Mouse (Mus musculus): Measurements from ENCODE around the gene Plac8. TPM values are rescaled to one million over a fixed set of nuclear protein-coding genes. Genes with fewer than 3 reads are reported as not detected.

Gene Plac8
- polyA plus RNA-seq, 1 experiment from 2014 or later = 8.2 TPM

DNA sequence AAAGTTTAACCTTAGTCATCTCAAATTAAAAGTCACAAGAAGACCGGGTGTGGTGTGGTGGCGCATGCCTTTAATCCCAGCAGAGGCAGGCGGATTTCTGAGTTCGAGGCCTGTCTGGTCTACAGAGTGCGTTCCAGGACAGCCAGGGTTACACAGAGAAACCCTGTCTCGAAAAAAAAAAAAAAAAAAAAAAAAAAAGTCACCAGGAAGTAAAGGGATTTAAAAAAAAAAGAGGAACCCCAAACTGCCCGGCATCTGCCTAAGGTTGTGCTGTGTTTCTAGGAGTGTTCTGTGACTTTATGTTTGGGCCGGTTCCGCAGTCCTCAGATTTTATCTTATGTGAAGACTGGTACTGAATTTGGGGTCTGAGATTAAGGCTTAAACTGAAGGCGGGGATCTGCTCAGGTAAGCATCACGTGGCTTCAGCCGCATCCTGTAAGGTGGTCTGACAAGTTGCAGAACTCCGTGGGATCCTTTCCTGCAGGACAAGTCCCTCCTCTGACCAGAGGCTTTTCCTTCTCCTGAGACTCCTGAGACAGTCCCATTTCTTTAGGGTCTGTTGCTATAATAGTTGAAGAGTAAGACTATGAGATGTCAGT is 1.9 kb downstream of the Plac8 start:
- no peak overlapping the region for H3K4me3 ChIP-seq (ENCODE audit: low read depth, low read length)
- H3K36me3 ChIP-seq (ENCODE audit: control insufficient read depth, insufficient read depth, low read length) = no peaks in the 10 kb centered on the region
- H3K4me1 ChIP-seq (ENCODE audit: control insufficient read depth, insufficient read depth, low read length) = peaks cover 12% of the 10 kb centered on the region; the same call in 1 of the 2 replicates
- no peak overlapping the region for H3K9ac ChIP-seq (ENCODE audit: low read depth, low read length)
- H3K27ac ChIP-seq (ENCODE audit: low read depth, low read length) = no peak overlapping the region
- H3K4me2 ChIP-seq = peak overlapping the region; percentile 51
- no peak for ATAC-seq (replicated peaks; ENCODE audit: insufficient number of reproducible peaks, low FRiP score, low TSS enrichment)
- no peaks in the 10 kb centered on the region for H3K27me3 ChIP-seq (ENCODE audit: control insufficient read depth, insufficient read depth, low read length)
- H3K9me3 ChIP-seq (replicated peaks; ENCODE audit: control insufficient read depth, low read length) = no peaks in the 10 kb centered on the region
- 60% methylated on average over 13 of the region's 13 CpGs for WGBS (ENCODE audit: insufficient replicate concordance)

GRCm38 (mm10) chr5:100569250-100569934 is 2.7 kb downstream of the Plac8 start:
- 68% methylated on average over 18 of the region's 18 CpGs for WGBS (ENCODE audit: insufficient replicate concordance)
- no peaks in the 10 kb centered on the region for H3K36me3 ChIP-seq (ENCODE audit: control insufficient read depth, insufficient read depth, low read length)
- no peak overlapping the region for H3K4me2 ChIP-seq
- H3K4me3 ChIP-seq (ENCODE audit: low read depth, low read length) = no peak overlapping the region
- ATAC-seq (replicated peaks; ENCODE audit: insufficient number of reproducible peaks, low FRiP score, low TSS enrichment) = no peak
- H3K27ac ChIP-seq (ENCODE audit: low read depth, low read length) = no peak overlapping the region
- H3K4me1 ChIP-seq (ENCODE audit: control insufficient read depth, insufficient read depth, low read length) = peaks cover 12% of the 10 kb centered on the region; the same call in 1 of the 2 replicates
- no peak overlapping the region for H3K9ac ChIP-seq (ENCODE audit: low read depth, low read length)
- H3K9me3 ChIP-seq (replicated peaks; ENCODE audit: control insufficient read depth, low read length) = no peaks in the 10 kb centered on the region
- H3K27me3 ChIP-seq (ENCODE audit: control insufficient read depth, insufficient read depth, low read length) = no peaks in the 10 kb centered on the region

- Histone ChIP-seq H3K36me3 (ENCODE audit: control insufficient read depth, insufficient read depth, low read length) (no peaks in the 10 kb centered on the region), H3K9me3 (replicated peaks; ENCODE audit: control insufficient read depth, low read length) (no peaks in the 10 kb centered on the region), H3K4me3 (ENCODE audit: low read depth, low read length) (no peak overlapping the region), H3K27me3 (ENCODE audit: control insufficient read depth, insufficient read depth, low read length) (no peaks in the 10 kb centered on the region), H3K9ac (ENCODE audit: low read depth, low read length) (no peak overlapping the region), H3K4me2 (no peak overlapping the region), H3K4me1 (ENCODE audit: control insufficient read depth, insufficient read depth, low read length) (peaks cover 12% of the 10 kb centered on the region; the same call in 1 of the 2 replicates), H3K27ac (ENCODE audit: low read depth, low read length) (no peak overlapping the region)
- 74% methylated on average over 3 of the region's 3 CpGs for WGBS (ENCODE audit: insufficient replicate concordance)
- ATAC-seq (replicated peaks; ENCODE audit: insufficient number of reproducible peaks, low FRiP score, low TSS enrichment) = no peak
Observed at GRCm38 (mm10) chr5:100568802-100569201, 3.2 kb downstream of the Plac8 start.

DNA sequence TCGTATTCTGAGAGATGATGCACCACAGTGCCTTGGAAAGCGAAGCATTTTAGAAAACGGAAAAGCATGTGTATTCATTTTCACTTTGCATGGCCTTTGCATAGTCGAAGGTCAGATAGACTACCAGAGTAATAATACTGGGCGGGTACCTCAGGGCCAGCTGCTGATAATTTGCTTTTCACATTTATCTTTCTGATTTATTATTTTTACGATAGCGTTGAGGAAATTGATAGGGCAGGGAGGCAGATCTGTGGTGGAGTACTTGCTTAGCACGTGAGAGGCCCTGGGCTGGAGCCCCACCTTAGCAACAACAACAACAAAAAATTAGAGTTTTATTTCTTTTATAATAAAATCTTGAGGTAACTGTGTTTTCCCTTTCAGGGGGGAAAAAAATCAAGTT is 3.9 kb downstream of the Plac8 start:
- ATAC-seq (replicated peaks; ENCODE audit: insufficient number of reproducible peaks, low FRiP score, low TSS enrichment) = no peak

GRCm38 (mm10) chr5:100567258-100568032 is 4.6 kb downstream of the Plac8 start:
- Histone ChIP-seq H3K27ac (ENCODE audit: low read depth, low read length) (no peak overlapping the region), H3K36me3 (ENCODE audit: control insufficient read depth, insufficient read depth, low read length) (no peaks in the 10 kb centered on the region), H3K4me2 (no peak overlapping the region), H3K4me3 (ENCODE audit: low read depth, low read length) (no peak overlapping the region), H3K27me3 (ENCODE audit: control insufficient read depth, insufficient read depth, low read length) (no peaks in the 10 kb centered on the region), H3K9ac (ENCODE audit: low read depth, low read length) (no peak overlapping the region), H3K9me3 (replicated peaks; ENCODE audit: control insufficient read depth, low read length) (no peaks in the 10 kb centered on the region), H3K4me1 (ENCODE audit: control insufficient read depth, insufficient read depth, low read length) (peaks cover 12% of the 10 kb centered on the region; the same call in 1 of the 2 replicates)
- ATAC-seq (replicated peaks; ENCODE audit: insufficient number of reproducible peaks, low FRiP score, low TSS enrichment) = no peak
- WGBS (ENCODE audit: insufficient replicate concordance) = 69% methylated on average over 13 of the region's 13 CpGs

More for the DNA sequence above, 3.9 kb downstream of the Plac8 start:
- Histone ChIP-seq H3K4me3 (ENCODE audit: low read depth, low read length) (no peak overlapping the region), H3K27ac (ENCODE audit: low read depth, low read length) (no peak overlapping the region), H3K4me2 (no peak overlapping the region), H3K36me3 (ENCODE audit: control insufficient read depth, insufficient read depth, low read length) (no peaks in the 10 kb centered on the region), H3K27me3 (ENCODE audit: control insufficient read depth, insufficient read depth, low read length) (no peaks in the 10 kb centered on the region), H3K9ac (ENCODE audit: low read depth, low read length) (no peak overlapping the region), H3K9me3 (replicated peaks; ENCODE audit: control insufficient read depth, low read length) (no peaks in the 10 kb centered on the region), H3K4me1 (ENCODE audit: control insufficient read depth, insufficient read depth, low read length) (peaks cover 12% of the 10 kb centered on the region; the same call in 1 of the 2 replicates)
- WGBS (ENCODE audit: insufficient replicate concordance) = 61% methylated on average over 8 of the region's 8 CpGs

DNA sequence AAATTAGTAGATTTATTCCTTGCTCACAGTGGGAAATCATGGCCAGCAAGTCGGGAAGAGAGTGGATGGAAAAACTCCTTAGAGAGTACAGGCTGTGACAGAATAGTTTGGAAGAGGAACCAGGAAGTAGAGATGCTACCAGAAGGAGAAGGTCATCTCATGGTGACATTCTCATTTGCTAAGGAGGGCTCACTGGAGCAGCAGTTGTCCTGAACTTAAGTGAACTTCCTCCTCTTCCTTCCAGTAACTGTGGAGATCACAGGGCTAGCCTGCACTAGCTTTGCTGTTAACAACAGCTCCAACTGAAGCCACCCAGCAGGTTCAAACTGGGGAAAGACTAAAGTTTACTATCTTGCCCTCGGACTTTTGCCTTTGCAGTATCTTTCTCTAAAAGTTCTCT is 5.2 kb downstream of the Plac8 start:
- WGBS (ENCODE audit: insufficient replicate concordance) = 75% methylated on average over 2 of the region's 2 CpGs
- Histone ChIP-seq H3K4me3 (ENCODE audit: low read depth, low read length) (no peak overlapping the region), H3K9ac (ENCODE audit: low read depth, low read length) (no peak overlapping the region), H3K27ac (ENCODE audit: low read depth, low read length) (no peak overlapping the region), H3K9me3 (replicated peaks; ENCODE audit: control insufficient read depth, low read length) (no peaks in the 10 kb centered on the region), H3K27me3 (ENCODE audit: control insufficient read depth, insufficient read depth, low read length) (no peaks in the 10 kb centered on the region), H3K36me3 (ENCODE audit: control insufficient read depth, insufficient read depth, low read length) (no peaks in the 10 kb centered on the region), H3K4me1 (ENCODE audit: control insufficient read depth, insufficient read depth, low read length) (peaks cover 12% of the 10 kb centered on the region; the same call in 1 of the 2 replicates), H3K4me2 (no peak overlapping the region)
- ATAC-seq (replicated peaks; ENCODE audit: insufficient number of reproducible peaks, low FRiP score, low TSS enrichment) = no peak

DNA sequence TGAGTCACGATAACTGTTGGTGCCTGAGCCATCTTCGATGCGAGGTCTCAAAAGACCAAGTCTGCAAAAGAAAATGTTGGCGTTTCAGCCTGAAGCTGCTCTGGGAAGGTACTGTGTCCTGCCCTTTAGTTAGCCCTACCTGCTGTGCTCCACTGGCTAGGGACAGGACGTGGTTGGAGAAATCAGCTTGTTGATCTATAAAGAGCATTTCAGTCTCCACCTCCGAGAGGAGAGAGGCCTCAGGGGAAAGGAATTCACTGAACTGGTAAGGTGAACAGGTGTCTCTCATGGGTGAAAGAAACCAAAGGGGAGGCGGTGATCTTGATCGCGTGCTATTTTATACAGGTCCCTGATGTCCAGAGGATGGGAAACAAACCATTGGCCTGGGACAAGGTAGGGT is 9.3 kb downstream of the Plac8 start:
- no peak for ATAC-seq (replicated peaks; ENCODE audit: insufficient number of reproducible peaks, low FRiP score, low TSS enrichment)
- no peaks in the 10 kb centered on the region for H3K36me3 ChIP-seq (ENCODE audit: control insufficient read depth, insufficient read depth, low read length)

GRCm38 (mm10) chr5:100559357-100559756 is 12.7 kb downstream of the Plac8 start:
- H3K9ac ChIP-seq (ENCODE audit: low read depth, low read length) = no peak overlapping the region
- no peak overlapping the region for H3K4me2 ChIP-seq
- H3K9me3 ChIP-seq (replicated peaks; ENCODE audit: control insufficient read depth, low read length) = no peaks in the 10 kb centered on the region
- 91% methylated on average over 7 of the region's 7 CpGs for WGBS (ENCODE audit: insufficient replicate concordance)
- no peak overlapping the region for H3K4me3 ChIP-seq (ENCODE audit: low read depth, low read length)
- no peak for ATAC-seq (replicated peaks; ENCODE audit: insufficient number of reproducible peaks, low FRiP score, low TSS enrichment)
- no peaks in the 10 kb centered on the region for H3K27me3 ChIP-seq (ENCODE audit: control insufficient read depth, insufficient read depth, low read length)
- H3K27ac ChIP-seq (ENCODE audit: low read depth, low read length) = no peak overlapping the region
- H3K4me1 ChIP-seq (ENCODE audit: control insufficient read depth, insufficient read depth, low read length) = no peaks in the 10 kb centered on the region
- H3K36me3 ChIP-seq (ENCODE audit: control insufficient read depth, insufficient read depth, low read length) = no peaks in the 10 kb centered on the region

More for the DNA sequence above, 9.3 kb downstream of the Plac8 start:
- H3K4me2 ChIP-seq = no peak overlapping the region
- H3K9ac ChIP-seq (ENCODE audit: low read depth, low read length) = no peak overlapping the region
- H3K4me1 ChIP-seq (ENCODE audit: control insufficient read depth, insufficient read depth, low read length) = no peaks in the 10 kb centered on the region
- H3K27me3 ChIP-seq (ENCODE audit: control insufficient read depth, insufficient read depth, low read length) = no peaks in the 10 kb centered on the region
- H3K4me3 ChIP-seq (ENCODE audit: low read depth, low read length) = no peak overlapping the region
- no peak overlapping the region for H3K27ac ChIP-seq (ENCODE audit: low read depth, low read length)
- no peaks in the 10 kb centered on the region for H3K9me3 ChIP-seq (replicated peaks; ENCODE audit: control insufficient read depth, low read length)
- WGBS (ENCODE audit: insufficient replicate concordance) = 80% methylated on average over 9 of the region's 9 CpGs

All from heart, embryonic 11.5 days (tissue).